Mouse (Mus musculus) hindbrain, postnatal 0 days (tissue): Measurements from ENCODE around the gene Olah. TPM values are rescaled to one million over a fixed set of nuclear protein-coding genes. Genes with fewer than 3 reads are reported as not detected.

ENCODE experiments used
- ATAC-seq: fragments of 200-750 bp; cut with Nextera tagmentation; 2 replicates; pipeline ENCODE4 v1.8.0; 2017; ENCODE audit warnings: mild to moderate bottlenecking, moderate TSS enrichment, moderate library complexity
- DNase-seq: peaks from one replicate; pipeline ENCODE4 v3.0.0-alpha.2; 2015; ENCODE audit warnings: low spot score
- H3K27ac ChIP-seq: fragments of 300-500 bp; sonication (generic); 2 replicates; pipeline ENCODE4 v1.5.1; 2014; ENCODE audit warnings: mild to moderate bottlenecking
- H3K27me3 ChIP-seq: fragments of 300-500 bp; sonication (generic); 2 replicates; pipeline ENCODE4 v1.6.1; 2014; ENCODE audit warnings: low read length, mixed read lengths; ENCODE audit not compliant: insufficient read depth
- H3K36me3 ChIP-seq: fragments of 300-500 bp; sonication (generic); 2 replicates; pipeline ENCODE4 v1.6.1; 2014; ENCODE audit warnings: low read length, mixed read lengths; ENCODE audit not compliant: insufficient read depth
- H3K4me1 ChIP-seq: fragments of 300-500 bp; sonication (generic); 2 replicates; pipeline ENCODE4 v1.6.1; 2014; ENCODE audit warnings: antibody characterized with exemption, low read length, mixed read lengths; ENCODE audit not compliant: insufficient read depth
- H3K4me2 ChIP-seq: fragments of 300-500 bp; sonication (generic); 2 replicates; pipeline ENCODE4 v1.6.1; 2014; ENCODE audit warnings: low read depth, mild to moderate bottlenecking, low read length, moderate library complexity, mixed read lengths
- H3K4me3 ChIP-seq: fragments of 300-500 bp; sonication (generic); 2 replicates; pipeline ENCODE4 v1.5.1; 2014; ENCODE audit warnings: low read length
- H3K9ac ChIP-seq: fragments of 300-500 bp; sonication (generic); replicated peaks from 2 replicates; pipeline ENCODE4 v1.6.1; 2014; ENCODE audit warnings: mild to moderate bottlenecking, low read length, moderate library complexity, mixed read lengths
- H3K9me3 ChIP-seq: fragments of 300-500 bp; sonication (generic); 2 replicates; pipeline ENCODE4 v1.6.1; 2016; ENCODE audit warnings: low read length, mixed read lengths
- CTCF ChIP-seq: IDR thresholded peaks from 2 replicates; pipeline ENCODE4 v1.5.1; 2016; ENCODE audit warnings: antibody characterized with exemption, control low read depth, low read depth
- WGBS: fragments of 180-500 bp; shearing (Covaris S2); extraction: QIAGEN DNeasy Blood & Tissue Kit; methylation state at CpG from one replicate; pipeline ENCODE4 v1.1.7; 2014; 5-methylcytosine and 5-hydroxymethylcytosine counted together
- polyA plus RNA-seq: library from polyadenylated mRNA; unstranded; fragments of >200 nt; fragmentation: Nextera tagmentation; extraction: Ambion mirVana; gene quantifications from 2 replicates; pipeline ENCODE4 v1.2.1, GENCODE M21; 2015
- total RNA-seq: library from RNA; depleted of rRNA; stranded (reverse); fragments of >200 nt; gene quantifications from 2 replicates; pipeline ENCODE4 v1.2.3, GENCODE M21; 2014

The Olah gene
- total and polyA plus RNA-seq, 2 experiments from 2014 or later = not detected

- H3K4me2 ChIP-seq = peak within 1 kb of the TSS; percentile 99
- TF ChIP-seq CTCF = peak; percentile 19; the same call in 1 of the 2 replicates
- DNase-seq (peak; percentile 95), ATAC-seq (peak; percentile 99)
- no peaks in the 10 kb centered on the region for H3K27me3 ChIP-seq
- WGBS = under 1% methylated on average over 29 of the region's 29 CpGs
- H3K4me1 ChIP-seq = 0 out of 2 replicates have a peak, but pooled peaks cover 3% of the 10 kb centered on the region
- H3K27ac ChIP-seq = no peak within 1 kb of the TSS
- peak within 1 kb of the TSS; percentile 70 for H3K4me3 ChIP-seq
- H3K9ac ChIP-seq = peak within 1 kb of the TSS; percentile 56
- no peaks in the 10 kb centered on the region; the same call in 1 of the 2 replicates for H3K36me3 ChIP-seq
- H3K9me3 ChIP-seq = no peaks in the 10 kb centered on the region
Measured at GRCm38 (mm10) chr2:3423841-3424578, 27.0 kb upstream of the Olah start, which contains the start of gene Dclre1c. Gene Dclre1c (plus strand): TSS chr2:3424131.

- DNase-seq (no peak), ATAC-seq (no peak)
- 72% methylated on average over 3 of the region's 3 CpGs for WGBS
- no peak for TF ChIP-seq CTCF
- H3K4me3 ChIP-seq = no peak within 1 kb of the TSS
- H3K9me3 ChIP-seq = no peaks in the 10 kb centered on the region
- peak within 1 kb of the TSS; percentile 99; the same call in 1 of the 2 replicates for H3K4me2 ChIP-seq
- no peaks in the 10 kb centered on the region for H3K27me3 ChIP-seq
- H3K27ac ChIP-seq = no peak within 1 kb of the TSS
- H3K36me3 ChIP-seq = no peaks in the 10 kb centered on the region
- 0 out of 2 replicates have a peak, but pooled peaks cover 3% of the 10 kb centered on the region for H3K4me1 ChIP-seq
- no peak within 1 kb of the TSS for H3K9ac ChIP-seq
Measured at GRCm38 (mm10) chr2:3422548-3422947, 25.5 kb upstream of the Olah start, which contains the start of gene Meig1. Gene Meig1 (minus strand): TSS chr2:3422648.

- Histone ChIP-seq H3K36me3 (no peaks in the 10 kb centered on the region), H3K4me2 (no peak overlapping the region), H3K4me3 (no peak overlapping the region), H3K9ac (no peak overlapping the region), H3K27ac (no peak overlapping the region), H3K4me1 (0 out of 2 replicates have a peak, but pooled peaks cover 3% of the 10 kb centered on the region), H3K27me3 (no peaks in the 10 kb centered on the region), H3K9me3 (no peaks in the 10 kb centered on the region)
- WGBS = 37% methylated on average over 4 of the region's 4 CpGs
- DNase-seq (peak; percentile 47), ATAC-seq (no peak)
- no peak for TF ChIP-seq CTCF
Measured at GRCm38 (mm10) chr2:3420157-3420556, 23.1 kb upstream of the Olah start.

- no peak overlapping the region for H3K27ac ChIP-seq
Measured at GRCm38 (mm10) chr2:3418883-3419431, 21.9 kb upstream of the Olah start.

GRCm38 (mm10) chr2:3415676-3416075, 18.7 kb upstream of the Olah start:
- WGBS = 68% methylated on average over 1 of the region's 1 CpGs
- no peak overlapping the region for H3K4me3 ChIP-seq
- H3K27ac ChIP-seq = no peak overlapping the region
- ATAC-seq (no peak), DNase-seq (no peak)
- no peak overlapping the region for H3K9ac ChIP-seq
- no peaks in the 10 kb centered on the region for H3K27me3 ChIP-seq
- no peaks in the 10 kb centered on the region for H3K36me3 ChIP-seq
- H3K4me1 ChIP-seq = 0 out of 2 replicates have a peak, but pooled peaks cover 3% of the 10 kb centered on the region
- H3K4me2 ChIP-seq = no peak overlapping the region
- TF ChIP-seq CTCF = no peak
- no peaks in the 10 kb centered on the region for H3K9me3 ChIP-seq

More at GRCm38 (mm10) chr2:3418883-3419431, 21.9 kb upstream of the Olah start:
- H3K36me3 ChIP-seq = no peaks in the 10 kb centered on the region
- 0 out of 2 replicates have a peak, but pooled peaks cover 3% of the 10 kb centered on the region for H3K4me1 ChIP-seq
- WGBS = 2% methylated on average over 38 of the region's 38 CpGs
- TF ChIP-seq CTCF = 0 out of 2 replicates have a peak, but pooled peaks have one; percentile 11
- no peaks in the 10 kb centered on the region for H3K27me3 ChIP-seq
- H3K4me3 ChIP-seq = peak overlapping the region; percentile 60
- peak overlapping the region; percentile 43; the same call in 1 of the 2 replicates for H3K9ac ChIP-seq
- H3K4me2 ChIP-seq = peak overlapping the region; percentile 65
- ATAC-seq = peak; percentile 96
- no peaks in the 10 kb centered on the region for H3K9me3 ChIP-seq
- peak; percentile 97 for DNase-seq

- no peaks in the 10 kb centered on the region for H3K36me3 ChIP-seq
- no peak overlapping the region for H3K4me2 ChIP-seq
- ATAC-seq = no peak
- H3K4me1 ChIP-seq = no peaks in the 10 kb centered on the region
- peak; percentile 78 for DNase-seq
- no peak overlapping the region for H3K27ac ChIP-seq
- H3K27me3 ChIP-seq = no peaks in the 10 kb centered on the region
- 41% methylated on average over 4 of the region's 4 CpGs for WGBS
- no peak overlapping the region for H3K4me3 ChIP-seq
- no peak overlapping the region for H3K9ac ChIP-seq
- H3K9me3 ChIP-seq = no peaks in the 10 kb centered on the region
- peak; percentile 82 for TF ChIP-seq CTCF
Measured at GRCm38 (mm10) chr2:3414241-3414640, 17.2 kb upstream of the Olah start.
